In the genomic region with DNA sequence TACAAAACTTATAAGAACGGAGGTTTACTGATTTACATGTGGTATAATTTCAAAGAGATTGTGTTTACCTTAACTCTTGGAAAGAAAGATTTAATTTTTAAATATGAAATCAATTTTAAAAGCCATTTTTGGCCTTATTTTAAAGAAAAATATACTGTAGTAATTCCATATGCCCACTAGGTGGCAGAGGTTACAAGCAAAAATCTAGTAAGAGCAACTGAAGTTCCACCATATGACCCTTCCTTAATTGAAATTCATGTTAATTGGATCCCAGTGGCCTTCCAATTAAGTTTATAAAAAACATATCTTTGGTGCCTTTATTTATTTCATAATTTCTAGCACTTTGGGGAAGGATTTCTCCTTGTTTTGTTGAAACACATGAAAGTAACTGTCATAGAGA, we compare ENCODE assay signal across 10 mouse cellular contexts.
DNase-seq lines count a peak whose midpoint lies in the region; TF ChIP-seq lines count a peak whose summit lies in the region.
"Had no signal": no experiment of that assay in that cellular context is flagged by ENCODE, and none has a peak within 500 bp of the region (broad histone marks: within the 10 kb centered on the region; RNA-seq: fewer than 3 reads in every experiment).

No protein-coding gene starts in this region.

- intact Hi-C loops in left cerebral cortex, adult 2 months (cut with DNase I), result no loop called here

- H3K4me3 ChIP-seq in left cerebral cortex, adult 2 months, result no peak overlapping the region
- H3K4me3 ChIP-seq in MEL (ENCODE audit: control insufficient read depth in 1 of 2, insufficient read depth in 1 of 2, low read depth in 2 of 2, low read length in 2 of 2), result no peak overlapping the region
- H3K4me3 ChIP-seq: neural tube, embryonic 13.5 days had no signal

- H3K36me3 ChIP-seq in MEL (ENCODE audit: control insufficient read depth in 1 of 2, insufficient read depth in 2 of 2, low read length in 2 of 2), result no peaks in the 10 kb centered on the region
- H3K36me3 ChIP-seq: neural tube, embryonic 13.5 days had no signal

- no peak overlapping the region for H3K9ac ChIP-seq in MEL (ENCODE audit: control insufficient read depth, low read depth, low read length, poor library complexity, severe bottlenecking)
- H3K9ac ChIP-seq: neural tube, embryonic 13.5 days had no signal

- no peak for TF ChIP-seq EP300 in MEL (IDR thresholded peaks at IDR 0.05; ENCODE audit: low read depth in 1 of 2, low read length in 2 of 2)

- TF ChIP-seq RAD21 in MEL (IDR thresholded peaks at IDR 0.05; ENCODE audit: low read depth, low read length), result peak; percentile 79

- DNase-seq in left cerebral cortex, adult 2 months (ENCODE audit: extremely low spot score in 1 of 2, low spot score in 2 of 2), result no peak
- no peak for DNase-seq in left cerebral cortex, adult 9 months (ENCODE audit: low spot score in 2 of 2)
- DNase-seq in MEL (ENCODE audit: low read depth, low spot score) (peak; percentile 36), ZHBTc4 (ENCODE audit: low read depth, low spot score) (peak; percentile 14)
- peak; percentile 35 for DNase-seq in induced T-regulatory cell, adult 2 months (ENCODE audit: low read depth)
- no peak for DNase-seq in urinary bladder, adult 18-20 months (ENCODE audit: low spot score in 2 of 2)
- no peak for DNase-seq in layer of hippocampus, postnatal 25 days (ENCODE audit: extremely low spot score in 1 of 2, low spot score in 1 of 2)
- no peak for DNase-seq in testis, postnatal 10 days (ENCODE audit: low spot score)
- DNase-seq: layer of hippocampus, postnatal 36 days had no signal

- no peaks in the 10 kb centered on the region for H3K9me3 ChIP-seq in MEL (replicated peaks; ENCODE audit: insufficient read depth, low read length)
- H3K9me3 ChIP-seq: neural tube, embryonic 13.5 days had no signal

- peak; percentile 76 for TF ChIP-seq CTCF in left cerebral cortex, adult 2 months (IDR thresholded peaks at IDR 0.05)
- peak in 1 of 3 experiments; percentile 65; a peak in 3 of 6 replicates for TF ChIP-seq CTCF in MEL (IDR thresholded peaks at IDR 0.05 in 2 of 3, conservative IDR thresholded peaks at IDR 0.05 in 1 of 3; ENCODE audit: control insufficient read depth in 1 of 3, insufficient read depth in 1 of 3, low read depth in 2 of 3, low read length in 3 of 3, poor library complexity in 1 of 3, severe bottlenecking in 1 of 3)

- no peak overlapping the region for H3K27ac ChIP-seq in left cerebral cortex, adult 2 months
- no peak overlapping the region for H3K27ac ChIP-seq in MEL (ENCODE audit: control insufficient read depth, low read depth, low read length)
- H3K27ac ChIP-seq: neural tube, embryonic 13.5 days had no signal

- H3K4me1 ChIP-seq in MEL (ENCODE audit: control insufficient read depth in 1 of 2, insufficient read depth in 2 of 2, low read length in 2 of 2), result no peaks in the 10 kb centered on the region
- H3K4me1 ChIP-seq: neural tube, embryonic 13.5 days had no signal

- no peaks in the 10 kb centered on the region for H3K27me3 ChIP-seq in MEL (ENCODE audit: control insufficient read depth in 1 of 2, insufficient read depth in 2 of 2, low read length in 2 of 2)
- H3K27me3 ChIP-seq: neural tube, embryonic 13.5 days had no signal

- no peak for TF ChIP-seq POLR2A in MEL (IDR thresholded peaks at IDR 0.05; ENCODE audit: control insufficient read depth in 1 of 2, insufficient read depth in 1 of 2, low read depth in 1 of 2, low read length in 2 of 2, poor library complexity in 1 of 2)

- H3K79me2 ChIP-seq in MEL (ENCODE audit: control insufficient read depth, insufficient read depth, low read length, poor library complexity), result no peaks in the 10 kb centered on the region

TF ChIP-seq in MEL, 35 proteins besides CTCF, POLR2A, EP300 and RAD21:
- TF ChIP-seq ZC3H11A (IDR thresholded peaks at IDR 0.05; ENCODE audit: low read depth, low read length) (peak; percentile 43; the same call in 1 of the 2 replicates), GABPA (IDR thresholded peaks at IDR 0.05; ENCODE audit: low read depth, low read length) (no peak), HCFC1 (IDR thresholded peaks at IDR 0.05; ENCODE audit: low read depth, low read length) (no peak), UBTF (IDR thresholded peaks at IDR 0.05; ENCODE audit: borderline replicate concordance, insufficient read depth, low read depth, low read length) (no peak), NRF1 (IDR thresholded peaks at IDR 0.05; ENCODE audit: insufficient read depth, low read depth, low read length, poor library complexity, severe bottlenecking) (no peak), ZKSCAN1 (IDR thresholded peaks at IDR 0.05; ENCODE audit: low read depth, low read length) (no peak), SMC3 (IDR thresholded peaks at IDR 0.05; ENCODE audit: low read depth, low read length) (peak; percentile 53)

Comparison
In these comparisons a context has a peak if more than half of its experiments do, and no peak if none do; other contexts are left out.
1. DNase-seq: peak in MEL (single experiment), ZHBTc4 (single experiment) and induced T-regulatory cell, adult 2 months (single experiment); none in left cerebral cortex, adult 2 months (0 of 2), left cerebral cortex, adult 9 months (0 of 2), urinary bladder, adult 18-20 months (0 of 2), layer of hippocampus, postnatal 25 days (0 of 2) and testis, postnatal 10 days (single experiment).